Mouse (Mus musculus) forelimb bud, embryonic 11.5 days (tissue): ENCODE measurements around the gene Fam104a.

ENCODE experiments used
- DNase-seq: peaks from one replicate; pipeline ENCODE4 v3.0.0-alpha.2; 2012; ENCODE audit warnings: low read depth, low spot score

The Fam104a gene

GRCm38 (mm10) chr11:113631302-113631701 lies 52.7 kb downstream of the Fam104a start:
- DNase-seq = no peak

GRCm38 (mm10) chr11:113630642-113631041 lies 53.3 kb downstream of the Fam104a start:
- DNase-seq = no peak

DNA sequence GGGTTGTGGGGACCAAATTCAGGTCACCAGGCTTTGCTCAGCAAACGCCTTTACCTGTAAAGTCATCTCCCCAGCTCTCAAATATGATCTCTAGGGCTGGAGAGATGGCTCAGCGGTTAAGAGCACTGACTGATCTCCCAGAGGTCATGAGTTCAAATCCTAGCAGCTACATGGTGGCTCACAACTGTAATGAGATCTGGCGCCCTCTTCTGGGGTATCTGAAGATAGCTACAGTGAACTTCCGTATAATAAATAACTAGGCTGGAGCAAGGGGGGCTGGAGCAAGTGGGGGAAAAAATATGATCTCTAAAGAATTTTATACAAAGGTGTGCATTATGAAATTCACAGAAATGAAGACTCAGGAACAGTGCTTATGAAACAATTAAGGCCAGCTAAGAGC lies 56.2 kb downstream of the Fam104a start:
- DNase-seq = no peak

DNA sequence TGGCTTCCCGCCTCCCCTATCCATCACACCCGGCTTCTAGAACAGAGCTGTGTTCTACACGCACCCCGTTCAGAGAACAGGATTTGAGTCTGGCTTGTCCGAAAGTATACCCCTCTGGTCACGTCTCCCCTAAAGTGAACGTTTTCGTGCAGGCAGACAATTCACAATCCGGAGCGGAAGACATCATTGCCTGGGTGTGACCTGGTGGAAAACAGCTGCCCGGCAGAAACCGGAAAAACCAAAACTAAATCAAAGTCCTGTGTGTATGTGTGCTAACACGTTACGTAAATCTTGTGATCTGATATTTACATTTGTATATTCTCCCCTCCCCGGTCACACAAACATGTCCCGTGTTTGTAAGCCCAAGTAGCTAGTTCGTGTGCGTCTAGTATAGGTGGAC lies 58.5 kb downstream of the Fam104a start:
- no peak for DNase-seq

DNA sequence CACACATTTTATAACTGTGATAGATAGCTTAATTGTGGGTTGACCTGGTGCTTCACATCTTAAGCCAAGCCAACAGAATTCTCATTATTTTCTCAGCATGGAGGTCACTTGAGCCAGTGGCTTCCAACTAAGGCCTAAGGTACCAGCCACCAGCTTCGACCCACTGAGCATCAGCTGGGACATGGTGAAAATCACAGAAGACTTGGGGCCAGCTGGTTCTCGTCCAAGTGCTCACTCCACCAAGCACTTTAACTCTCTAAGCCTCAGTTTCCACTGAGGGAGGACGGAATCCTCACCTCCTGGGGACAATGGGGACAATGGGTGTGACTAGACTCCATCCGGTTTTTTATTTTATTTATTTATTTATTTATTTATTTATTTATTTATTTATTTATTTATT lies 61.9 kb downstream of the Fam104a start:
- no peak for DNase-seq

DNA sequence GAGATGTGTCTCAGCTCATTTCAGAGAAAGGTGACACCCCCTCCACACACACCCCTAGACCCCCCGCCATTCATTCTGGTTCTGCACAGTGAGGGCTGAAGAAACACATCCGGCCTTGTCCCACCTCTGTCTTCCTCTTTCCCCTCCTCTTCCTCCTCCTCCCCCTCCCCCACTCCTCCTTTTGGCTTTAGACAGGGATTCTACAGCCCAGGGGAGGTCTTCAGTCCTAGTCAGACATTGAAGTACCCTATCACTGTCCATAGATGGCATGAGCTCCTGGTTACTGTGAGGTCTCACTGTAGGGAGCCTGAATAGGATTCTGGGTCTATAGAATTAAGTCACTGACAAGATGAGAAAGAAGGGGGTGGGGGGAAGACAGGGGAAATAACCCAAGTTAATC lies 63.0 kb downstream of the Fam104a start:
- DNase-seq = no peak

- no peak for DNase-seq
Observed at GRCm38 (mm10) chr11:113619420-113620080, 64.4 kb downstream of the Fam104a start.

DNA sequence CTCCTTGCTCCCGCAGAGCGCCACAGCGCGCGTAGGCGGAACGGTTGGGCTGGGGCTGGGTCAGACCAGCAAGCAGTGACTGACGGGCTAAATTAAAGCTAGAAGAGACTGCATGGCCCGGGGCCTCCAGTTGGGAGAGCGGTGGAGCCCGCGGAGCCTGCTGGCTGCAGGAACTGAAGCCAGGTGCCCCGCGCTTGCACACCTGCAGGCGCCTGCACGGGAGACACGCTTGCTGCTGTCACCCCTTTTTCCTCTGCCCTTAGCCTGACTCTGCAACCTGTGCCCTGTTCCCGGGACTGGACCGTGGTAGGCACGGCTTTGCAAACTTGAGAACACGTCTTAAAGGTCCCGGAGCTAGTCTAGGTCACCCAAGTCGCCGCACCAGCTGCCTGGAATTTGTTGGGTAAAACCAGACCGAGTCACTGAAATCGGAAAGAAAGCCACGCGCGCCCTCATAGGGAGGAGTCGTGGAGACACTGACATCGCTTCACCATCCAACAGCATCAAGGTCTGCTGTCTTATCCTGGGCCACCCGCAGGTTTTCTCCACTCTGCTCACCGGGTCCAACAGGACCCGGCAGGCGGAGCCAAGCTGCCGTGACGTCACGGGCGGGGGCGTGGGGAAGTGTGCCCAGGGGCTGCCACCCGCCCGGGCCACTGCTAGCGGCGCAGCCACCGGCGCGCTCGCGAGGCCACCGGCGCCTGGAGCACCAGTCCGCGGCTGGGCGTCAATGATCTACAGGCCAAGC lies 65.1 kb downstream of the Fam104a start, which contains the start of gene Sstr2:
Gene Sstr2, plus strand, starts transcription at position 671 of the 748 bp plus-strand sequence.
- peak; percentile 51 for DNase-seq

DNA sequence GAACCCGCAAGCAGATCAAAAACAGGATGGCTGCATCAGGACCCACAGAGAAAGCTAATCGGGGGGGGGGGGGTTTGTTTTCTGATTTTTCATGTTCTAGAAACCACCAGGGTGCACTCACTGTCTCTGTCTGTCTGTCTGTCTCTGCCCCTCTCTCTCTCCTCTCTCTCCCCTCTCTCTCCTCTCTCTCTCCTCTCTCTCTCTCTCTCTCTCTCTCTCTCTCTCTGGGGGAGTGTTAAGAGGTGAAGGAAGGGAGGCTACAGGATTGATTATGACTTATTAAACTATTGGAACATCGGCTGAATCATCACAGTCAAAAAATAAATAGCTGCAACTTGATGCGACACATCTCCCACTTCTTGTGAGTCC lies 65.7 kb downstream of the Fam104a start:
- DNase-seq = no peak

- DNase-seq = peak; percentile 66
Observed at GRCm38 (mm10) chr11:113617132-113617911, 66.6 kb downstream of the Fam104a start.

- no peak for DNase-seq
Observed at GRCm38 (mm10) chr11:113614476-113614875, 69.5 kb downstream of the Fam104a start.

DNA sequence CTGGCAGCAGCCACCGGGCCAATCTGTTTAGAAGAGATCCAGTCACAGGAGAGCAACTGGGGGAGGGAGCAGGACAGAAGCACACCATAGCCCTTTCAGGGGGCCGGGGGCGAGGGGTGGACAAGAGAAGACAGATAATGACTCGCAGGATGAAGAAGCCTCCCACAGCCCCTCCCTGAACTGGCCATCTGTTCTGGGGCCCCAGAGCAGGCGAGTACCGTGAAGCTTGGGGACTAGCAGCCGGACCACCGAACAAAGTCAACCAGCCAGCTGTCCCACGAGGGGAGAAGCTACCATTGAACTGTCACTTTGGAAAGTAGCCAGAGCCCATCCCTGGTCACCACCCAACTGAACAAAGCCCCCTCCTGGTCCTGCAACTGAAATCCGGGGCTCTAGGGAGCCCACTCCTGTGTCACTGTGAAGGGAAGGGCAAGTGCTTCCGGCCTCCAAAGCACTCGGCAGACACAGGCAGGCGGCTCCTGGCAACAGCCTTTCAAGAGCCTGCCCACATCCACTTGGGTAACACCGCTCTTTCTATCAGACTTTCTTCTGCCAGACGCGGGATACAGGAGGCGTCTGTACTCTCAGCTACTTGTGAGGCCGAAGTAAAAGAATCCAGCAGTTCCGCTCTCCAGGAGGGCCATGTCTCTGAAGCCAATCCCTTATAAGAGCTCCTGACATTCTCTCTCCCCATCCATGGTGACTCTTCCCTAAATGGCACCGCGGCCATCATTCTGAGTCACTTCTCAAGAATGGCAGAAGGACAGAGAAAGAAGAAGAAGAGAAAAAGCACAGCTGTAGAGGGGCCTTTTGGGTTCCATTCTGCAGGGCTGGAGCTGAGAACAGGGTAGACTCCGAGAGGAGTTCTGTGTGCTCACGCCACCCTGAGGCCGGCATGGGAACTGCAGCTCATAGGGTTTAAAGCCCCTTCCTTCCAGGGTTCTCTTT lies 72.0 kb downstream of the Fam104a start:
- DNase-seq = peak; percentile 66
